Mouse (Mus musculus) lung, embryonic 14.5 days (tissue): Measurements from ENCODE around the gene Cdca3. TPM values are rescaled to one million over a fixed set of nuclear protein-coding genes. Genes with fewer than 3 reads are reported as not detected.

Experiments
- ATAC-seq: fragments of 200-750 bp; cut with Nextera tagmentation; 2 replicates; pipeline ENCODE4 v1.8.0; 2017; ENCODE audit warnings: mild to moderate bottlenecking, moderate TSS enrichment, moderate library complexity; ENCODE audit not compliant: insufficient read depth
- DNase-seq: peaks from one replicate; pipeline ENCODE4 v3.0.0-alpha.2; 2015
- H3K27ac ChIP-seq: fragments of 300-500 bp; sonication (generic); 2 replicates; pipeline ENCODE4 v1.5.1; 2014; ENCODE audit warnings: low read depth, mild to moderate bottlenecking, moderate library complexity
- H3K27me3 ChIP-seq: fragments of 300-500 bp; sonication (generic); 2 replicates; pipeline ENCODE4 v1.6.1; 2014; ENCODE audit warnings: low read length, control low read depth; ENCODE audit not compliant: insufficient read depth
- H3K36me3 ChIP-seq: fragments of 300-500 bp; sonication (generic); 2 replicates; pipeline ENCODE4 v1.6.1; 2014; ENCODE audit warnings: control low read depth; ENCODE audit not compliant: insufficient read depth
- H3K4me1 ChIP-seq: fragments of 300-500 bp; sonication (generic); 2 replicates; pipeline ENCODE4 v1.6.1; 2014; ENCODE audit warnings: antibody characterized with exemption, control low read depth; ENCODE audit not compliant: insufficient read depth
- H3K4me2 ChIP-seq: fragments of 300-500 bp; sonication (generic); 2 replicates; pipeline ENCODE4 v1.6.1; 2014; ENCODE audit warnings: mild to moderate bottlenecking
- H3K4me3 ChIP-seq: fragments of 300-500 bp; sonication (generic); 2 replicates; pipeline ENCODE4 v1.5.1; 2014; ENCODE audit warnings: low read depth, low read length
- H3K9ac ChIP-seq: fragments of 300-500 bp; sonication (generic); 2 replicates; pipeline ENCODE4 v1.6.1; 2014
- H3K9me3 ChIP-seq: fragments of 300-500 bp; sonication (generic); 2 replicates; pipeline ENCODE4 v1.6.1; 2016; ENCODE audit warnings: low read depth, low read length, control low read depth
- CTCF ChIP-seq: IDR thresholded peaks from 2 replicates; pipeline ENCODE4 v1.5.1; 2016; ENCODE audit warnings: antibody characterized with exemption, low read depth
- WGBS: fragments of 180-500 bp; shearing (Covaris S2); extraction: QIAGEN DNeasy Blood & Tissue Kit; methylation state at CpG from one replicate; pipeline ENCODE4 v1.1.7; 2014; 5-methylcytosine and 5-hydroxymethylcytosine counted together
- polyA plus RNA-seq: library from polyadenylated mRNA; unstranded; fragments of >200 nt; fragmentation: Nextera tagmentation; extraction: Ambion mirVana; gene quantifications from 2 replicates; pipeline ENCODE4 v1.2.1, GENCODE M21; 2014

Gene Cdca3
- polyA plus RNA-seq, 1 experiment from 2014 or later = 204 TPM

- H3K9ac ChIP-seq = no peak overlapping the region
- H3K27ac ChIP-seq = no peak overlapping the region
- 0 out of 2 replicates have a peak, but pooled peaks cover 3% of the 10 kb centered on the region for H3K4me1 ChIP-seq
- no peak overlapping the region for H3K4me2 ChIP-seq
- no peaks in the 10 kb centered on the region for H3K9me3 ChIP-seq
- no peak for ATAC-seq
- no peak for TF ChIP-seq CTCF
- WGBS = 35% methylated on average over 18 of the region's 18 CpGs
- no peak for DNase-seq
- no peak overlapping the region for H3K4me3 ChIP-seq
- no peaks in the 10 kb centered on the region for H3K36me3 ChIP-seq
- peaks cover 26% of the 10 kb centered on the region; the same call in 1 of the 2 replicates for H3K27me3 ChIP-seq
Observed at GRCm38 (mm10) chr6:124865766-124866362, 36.5 kb downstream of the Cdca3 start.

DNA sequence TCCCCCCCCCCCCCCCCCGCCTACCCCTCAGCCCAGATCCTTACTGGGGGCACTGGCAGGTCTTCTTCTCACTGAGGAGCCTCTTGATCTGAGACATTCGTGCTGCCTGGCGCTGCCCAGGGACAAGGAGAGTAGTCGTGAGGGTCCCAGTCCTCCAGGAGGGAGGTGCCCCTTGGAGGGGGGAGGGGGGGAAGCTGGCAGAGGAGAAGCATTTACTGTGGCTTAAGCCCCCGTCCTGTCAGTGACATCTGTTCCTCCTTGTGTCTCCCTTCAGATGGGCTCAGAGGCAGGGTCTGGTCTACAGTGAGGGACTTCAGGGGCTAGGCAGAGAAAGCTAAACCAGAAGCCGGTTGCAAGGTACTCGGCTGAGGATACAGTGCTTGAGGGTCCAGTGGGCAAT, 37.2 kb downstream of the Cdca3 start:
- WGBS = 42% methylated on average over 6 of the region's 7 CpGs
- H3K27me3 ChIP-seq = peaks cover 26% of the 10 kb centered on the region; the same call in 1 of the 2 replicates
- no peak overlapping the region for H3K27ac ChIP-seq

GRCm38 (mm10) chr6:124874348-124874747, 45.0 kb downstream of the Cdca3 start:
- Histone ChIP-seq H3K4me3 (no peak overlapping the region), H3K4me2 (no peak overlapping the region), H3K9ac (no peak overlapping the region), H3K27me3 (no peaks in the 10 kb centered on the region), H3K9me3 (no peaks in the 10 kb centered on the region), H3K4me1 (no peaks in the 10 kb centered on the region), H3K27ac (no peak overlapping the region), H3K36me3 (no peaks in the 10 kb centered on the region)
- no peak for DNase-seq
- no peak for TF ChIP-seq CTCF
- no peak for ATAC-seq
- WGBS = 26% methylated on average over 3 of the region's 3 CpGs

More for the DNA sequence above, 37.2 kb downstream of the Cdca3 start:
- DNase-seq (no peak), ATAC-seq (no peak)
- Histone ChIP-seq H3K4me1 (0 out of 2 replicates have a peak, but pooled peaks cover 3% of the 10 kb centered on the region), H3K9ac (no peak overlapping the region), H3K4me2 (no peak overlapping the region), H3K36me3 (no peaks in the 10 kb centered on the region), H3K4me3 (no peak overlapping the region), H3K9me3 (no peaks in the 10 kb centered on the region)
- no peak for TF ChIP-seq CTCF

GRCm38 (mm10) chr6:124879390-124879789, 50.0 kb downstream of the Cdca3 start:
- H3K4me3 ChIP-seq = no peak overlapping the region
- no peaks in the 10 kb centered on the region for H3K9me3 ChIP-seq
- ATAC-seq = no peak
- TF ChIP-seq CTCF = no peak
- no peak overlapping the region for H3K9ac ChIP-seq
- H3K27ac ChIP-seq = no peak overlapping the region
- 37% methylated on average over 6 of the region's 6 CpGs for WGBS
- no peaks in the 10 kb centered on the region for H3K4me1 ChIP-seq
- H3K4me2 ChIP-seq = no peak overlapping the region
- no peak for DNase-seq
- no peaks in the 10 kb centered on the region for H3K27me3 ChIP-seq
- H3K36me3 ChIP-seq = no peaks in the 10 kb centered on the region

DNA sequence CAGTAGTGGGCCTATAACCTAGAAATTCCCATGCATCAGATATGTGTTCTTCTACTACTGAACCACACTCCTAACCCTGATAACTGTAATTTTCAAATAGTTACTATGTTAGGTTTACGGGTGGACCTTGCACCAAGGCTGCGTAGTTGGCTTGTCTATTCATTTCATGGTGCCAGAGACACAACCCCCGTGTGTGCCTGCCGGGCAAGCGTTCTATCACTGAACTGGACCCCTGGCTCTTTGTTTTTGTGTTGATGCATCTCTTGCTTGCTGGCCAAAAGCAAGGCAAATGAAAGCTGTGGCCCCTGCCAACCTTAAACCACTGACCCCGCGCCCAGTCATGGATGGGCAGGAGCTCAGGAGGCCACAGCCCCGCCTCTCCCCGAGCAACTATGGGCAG, 52.5 kb downstream of the Cdca3 start:
- H3K4me2 ChIP-seq = no peak overlapping the region
- ATAC-seq (no peak), DNase-seq (no peak)
- no peaks in the 10 kb centered on the region for H3K27me3 ChIP-seq
- no peak overlapping the region for H3K27ac ChIP-seq
- TF ChIP-seq CTCF = no peak
- H3K9ac ChIP-seq = no peak overlapping the region
- H3K4me1 ChIP-seq = no peaks in the 10 kb centered on the region
- no peaks in the 10 kb centered on the region for H3K9me3 ChIP-seq
- no peak overlapping the region for H3K4me3 ChIP-seq
- H3K36me3 ChIP-seq = no peaks in the 10 kb centered on the region
- WGBS = 90% methylated on average over 9 of the region's 9 CpGs

Other genes starting within 250 kb of the Cdca3 start
- not detected in 2 replicates for gene C1s2, start 193.5 kb upstream of the Cdca3 start, polyA plus RNA-seq
- 50.3 and 53.1 TPM in 2 replicates for gene Lpcat3, start 166.5 kb upstream of the Cdca3 start, polyA plus RNA-seq
- gene Emg1, start 117.4 kb upstream of the Cdca3 start, polyA plus RNA-seq = 214 and 228 TPM in 2 replicates
- gene Phb2, start 117.2 kb upstream of the Cdca3 start, polyA plus RNA-seq = 354 and 377 TPM in 2 replicates
- gene Ptpn6, start 90.8 kb upstream of the Cdca3 start, polyA plus RNA-seq = 12.1 and 12.6 TPM in 2 replicates
- 429 and 440 TPM in 2 replicates for gene Grcc10, start 88.2 kb upstream of the Cdca3 start, polyA plus RNA-seq
- gene Gm45234, start 73.5 kb upstream of the Cdca3 start, polyA plus RNA-seq = not detected in 2 replicates
- gene Atn1, start 73.0 kb upstream of the Cdca3 start, polyA plus RNA-seq = 13.1 and 15.1 TPM in 2 replicates
- 2.2 and 4.1 TPM in 2 replicates for gene Eno2, start 59.9 kb upstream of the Cdca3 start, polyA plus RNA-seq
- 0.17 and 0.58 TPM in 2 replicates for gene Lrrc23, start 49.8 kb upstream of the Cdca3 start, polyA plus RNA-seq
- gene Spsb2, start 20.9 kb upstream of the Cdca3 start, polyA plus RNA-seq = 6.8 and 6.9 TPM in 2 replicates
- 701 and 718 TPM in 2 replicates for gene Tpi1, start 15.3 kb upstream of the Cdca3 start, polyA plus RNA-seq
- 143 TPM in 2 replicates for gene Usp5, start 63 bp upstream of the Cdca3 start, polyA plus RNA-seq
- gene Gnb3, start 10.7 kb downstream of the Cdca3 start, polyA plus RNA-seq = 0.24 and 0.68 TPM in 2 replicates
- gene P3h3, start 28.2 kb downstream of the Cdca3 start, polyA plus RNA-seq = 29.5 and 34.3 TPM in 2 replicates
- 0.08 and 0.30 TPM in 2 replicates for gene Gpr162, start 34.4 kb downstream of the Cdca3 start, polyA plus RNA-seq
- 0.11 TPM in 1 of 2 replicates, not detected in the other for gene Cd4, start 58.7 kb downstream of the Cdca3 start, polyA plus RNA-seq
- gene Lag3, start 82.2 kb downstream of the Cdca3 start, polyA plus RNA-seq = 1.4 and 2.2 TPM in 2 replicates
- 377 and 442 TPM in 2 replicates for gene Ptms, start 90.6 kb downstream of the Cdca3 start, polyA plus RNA-seq
- gene Mlf2, start 101.8 kb downstream of the Cdca3 start, polyA plus RNA-seq = 390 and 401 TPM in 2 replicates
- gene Cops7a, start 136.0 kb downstream of the Cdca3 start, polyA plus RNA-seq = 147 and 155 TPM in 2 replicates
- gene Pianp, start 167.1 kb downstream of the Cdca3 start, polyA plus RNA-seq = 0.39 and 0.59 TPM in 2 replicates
- gene Zfp384, start 179.6 kb downstream of the Cdca3 start, polyA plus RNA-seq = 13.2 and 14.8 TPM in 2 replicates
- gene Ing4, start 210.2 kb downstream of the Cdca3 start, polyA plus RNA-seq = 97.9 and 101 TPM in 2 replicates
- gene Acrbp, start 220.1 kb downstream of the Cdca3 start, polyA plus RNA-seq = 13.6 TPM in 2 replicates
- gene Lpar5, start 238.4 kb downstream of the Cdca3 start, polyA plus RNA-seq = 0.31 and 0.49 TPM in 2 replicates